Mouse (Mus musculus): Measurements from ENCODE around the gene Pxdn.

Pxdn gene

DNA sequence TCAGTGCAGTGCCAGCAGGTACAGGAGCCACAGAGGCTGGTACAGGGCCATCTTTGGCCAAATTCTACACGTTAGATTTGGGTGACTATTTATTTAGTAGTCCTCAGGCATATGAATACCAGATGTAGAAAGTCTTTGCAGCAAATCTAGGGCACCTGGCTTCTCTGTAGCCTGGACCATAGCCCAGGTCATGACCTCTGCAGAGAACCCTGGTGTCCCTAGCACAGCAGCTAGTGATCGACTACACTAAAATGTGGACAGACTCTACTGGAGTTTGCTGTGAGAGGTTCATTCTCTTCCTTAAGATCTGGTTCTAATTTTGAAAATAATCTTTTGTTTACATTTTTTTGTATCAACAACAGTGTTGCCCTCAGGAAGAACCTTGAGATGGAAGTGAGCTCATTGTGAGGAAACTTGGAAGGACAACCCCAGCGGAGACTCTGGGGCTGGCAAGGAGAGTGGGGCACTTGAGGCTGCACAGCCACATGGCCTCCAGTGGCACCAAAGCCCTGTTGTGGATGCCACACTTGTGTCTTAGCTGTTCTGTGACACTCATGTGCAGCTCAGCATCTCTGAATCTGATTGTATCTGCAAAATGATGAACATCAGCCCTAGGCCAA, 90.4 kb downstream of the Pxdn start:
- no peak for DNase-seq (ENCODE audit: low read depth)

DNA sequence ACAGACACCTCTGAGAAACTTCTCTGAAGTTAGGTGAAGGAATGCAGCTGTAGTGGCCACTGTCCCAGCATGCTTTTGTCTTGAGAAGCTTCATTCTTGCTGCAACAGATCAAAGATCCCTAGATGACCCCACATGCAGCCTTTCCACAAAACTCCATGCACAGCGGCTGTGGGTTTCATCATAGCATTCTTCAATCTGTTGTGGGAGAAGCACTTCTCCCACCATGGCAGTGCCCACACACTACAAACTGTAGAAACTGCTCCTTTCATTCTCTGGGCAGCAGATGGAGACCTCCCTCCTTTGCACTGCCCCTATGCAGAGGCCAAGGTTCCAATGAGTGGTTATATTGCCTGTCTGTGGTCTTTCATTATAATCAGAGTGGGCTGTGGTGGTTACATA, 91.7 kb downstream of the Pxdn start:
- DNase-seq (ENCODE audit: low read depth) = no peak

DNA sequence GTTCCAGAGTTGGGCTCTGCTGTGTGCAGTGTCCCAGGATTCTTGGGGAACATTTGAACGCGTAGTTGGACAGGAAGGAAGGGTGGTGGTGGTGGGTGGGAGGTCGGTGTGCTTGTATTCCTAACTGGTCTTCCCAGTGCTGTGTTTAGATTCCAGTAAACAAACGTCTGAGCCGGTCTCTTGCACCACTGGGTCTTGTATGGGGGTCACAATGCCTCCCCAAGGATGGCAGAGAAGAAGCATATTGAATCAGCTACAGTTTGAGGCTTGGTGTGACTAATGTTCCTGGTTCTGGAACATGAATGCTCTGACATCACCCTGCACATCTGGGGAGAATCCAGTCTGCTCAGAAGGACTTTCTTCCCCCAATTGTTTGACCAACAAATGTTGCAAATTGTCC, 93.2 kb downstream of the Pxdn start:
- no peak for DNase-seq (ENCODE audit: low read depth)

DNA sequence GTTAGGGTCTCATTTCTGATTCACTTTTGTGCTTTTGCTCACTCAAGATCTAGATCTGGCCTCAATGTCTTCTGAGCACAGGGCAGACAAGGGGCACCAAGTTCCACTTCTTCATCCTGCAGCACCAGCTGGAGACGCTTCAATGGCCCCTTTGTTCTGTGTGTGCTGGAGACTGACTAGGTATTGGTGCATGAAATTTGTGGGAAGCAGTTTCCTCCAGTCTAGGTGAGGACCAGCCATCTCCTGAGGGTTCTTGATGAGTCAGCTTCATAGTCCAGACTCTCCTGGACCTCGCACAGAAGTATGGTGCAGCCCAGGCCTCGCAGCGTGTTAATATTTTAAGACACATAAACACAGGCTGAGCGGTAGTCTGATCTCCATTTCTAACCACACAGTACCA, 97.3 kb downstream of the Pxdn start:
- no peak for DNase-seq (ENCODE audit: low read depth)

DNA sequence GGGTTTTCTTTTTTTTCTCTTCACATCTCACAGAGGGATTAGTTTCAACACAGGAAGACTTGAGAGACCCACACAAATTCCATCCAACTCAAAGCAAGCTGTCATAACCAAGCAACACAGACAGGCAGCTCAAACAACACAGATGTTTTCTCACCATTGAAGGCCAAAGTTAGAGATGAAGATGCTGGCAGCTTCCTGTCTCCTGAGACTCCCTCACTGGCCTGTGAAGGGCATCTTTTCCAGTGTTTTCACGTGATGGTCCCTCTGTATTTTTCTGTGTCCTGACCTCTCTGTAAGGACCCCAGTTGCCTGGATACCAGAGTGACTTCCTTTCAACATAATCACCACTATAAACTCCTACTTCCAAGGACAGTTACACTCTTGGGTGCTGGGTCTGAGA, 98.0 kb downstream of the Pxdn start:
- DNase-seq (ENCODE audit: low read depth) = no peak

DNA sequence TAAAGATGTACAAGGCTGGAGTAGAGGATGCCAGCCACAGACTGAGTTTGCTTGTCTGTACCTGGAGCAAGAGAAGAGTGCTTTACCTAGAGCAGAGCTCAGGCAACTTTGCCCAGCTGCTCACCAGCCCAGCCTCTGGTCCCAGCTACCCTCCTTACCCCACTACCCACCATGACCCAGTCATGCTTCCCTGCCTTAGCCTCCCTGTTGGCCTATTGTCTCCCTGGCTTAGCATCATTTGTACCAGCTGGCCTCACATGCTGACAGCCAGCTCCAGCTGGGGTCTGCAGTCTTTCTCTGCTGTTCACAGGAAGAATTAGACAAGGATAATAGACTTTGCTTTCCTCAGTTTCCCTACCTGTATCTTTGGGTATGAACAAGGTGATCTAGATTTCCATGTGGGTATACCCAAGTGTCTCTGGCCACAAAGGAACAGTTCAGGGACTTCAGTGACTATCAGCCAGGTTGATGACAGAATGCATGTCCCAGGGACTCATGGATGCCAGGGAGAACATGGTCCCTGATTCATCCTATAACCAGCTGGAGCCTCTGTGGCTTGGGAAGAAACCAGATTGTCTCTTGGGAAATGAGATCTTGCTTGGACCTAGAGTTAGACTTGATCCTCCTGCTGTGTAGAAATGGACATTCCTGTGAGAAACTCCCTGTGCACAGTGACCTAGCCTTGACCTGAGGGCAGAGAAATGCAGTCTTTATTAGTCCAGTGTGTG, 98.6 kb downstream of the Pxdn start:
- DNase-seq (ENCODE audit: low read depth) = no peak

DNA sequence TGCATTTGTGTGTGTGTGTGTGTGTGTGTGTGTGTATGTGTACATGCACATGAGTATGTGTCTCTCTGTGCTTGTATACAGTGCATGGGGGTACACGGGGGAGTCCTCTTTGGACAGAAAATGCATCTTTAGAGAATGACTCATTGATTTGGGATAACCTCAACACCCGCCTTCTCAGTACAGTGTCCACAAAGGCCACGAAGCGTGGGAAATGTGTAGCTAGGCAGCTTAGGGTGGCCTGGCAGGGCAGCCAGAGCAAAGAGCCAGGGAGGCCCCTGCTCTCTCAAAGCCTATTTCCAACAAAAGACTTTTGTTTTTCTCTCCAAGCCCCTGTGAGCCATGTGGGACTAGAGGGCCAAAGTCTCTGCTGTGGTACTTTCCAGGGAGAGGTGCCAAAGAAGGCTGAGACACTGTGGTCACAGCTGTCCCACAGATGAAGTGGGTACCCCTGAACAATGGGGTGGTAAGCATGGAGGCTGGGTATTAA, 99.2 kb downstream of the Pxdn start:
- DNase-seq (ENCODE audit: low read depth) = no peak

- no peak for DNase-seq (ENCODE audit: low read depth)
Measured at GRCm38 (mm10) chr12:30039565-30039964, 102.2 kb downstream of the Pxdn start.

DNA sequence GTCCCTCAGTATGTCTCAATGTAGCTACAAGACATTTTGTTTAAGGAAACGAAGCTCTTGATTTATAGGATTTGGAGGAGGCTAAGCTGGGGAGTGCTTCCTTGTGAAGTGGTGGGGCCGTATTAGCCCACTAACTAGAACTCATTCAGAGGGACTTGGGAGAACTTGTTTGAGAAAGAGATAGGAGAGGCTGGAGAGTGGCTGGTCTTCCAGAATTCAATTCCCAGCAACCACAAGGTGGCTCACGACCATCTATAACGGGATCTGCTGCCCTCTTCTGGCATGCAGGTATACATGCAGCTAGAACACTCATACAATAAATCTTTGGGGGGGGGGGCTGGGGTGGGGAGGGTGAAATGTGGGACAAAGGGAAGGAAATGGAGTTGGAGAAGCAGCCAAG, 102.7 kb downstream of the Pxdn start:
- no peak for DNase-seq (ENCODE audit: low read depth)

GRCm38 (mm10) chr12:30048848-30049247, 111.4 kb downstream of the Pxdn start:
- DNase-seq (ENCODE audit: low read depth) = no peak

DNA sequence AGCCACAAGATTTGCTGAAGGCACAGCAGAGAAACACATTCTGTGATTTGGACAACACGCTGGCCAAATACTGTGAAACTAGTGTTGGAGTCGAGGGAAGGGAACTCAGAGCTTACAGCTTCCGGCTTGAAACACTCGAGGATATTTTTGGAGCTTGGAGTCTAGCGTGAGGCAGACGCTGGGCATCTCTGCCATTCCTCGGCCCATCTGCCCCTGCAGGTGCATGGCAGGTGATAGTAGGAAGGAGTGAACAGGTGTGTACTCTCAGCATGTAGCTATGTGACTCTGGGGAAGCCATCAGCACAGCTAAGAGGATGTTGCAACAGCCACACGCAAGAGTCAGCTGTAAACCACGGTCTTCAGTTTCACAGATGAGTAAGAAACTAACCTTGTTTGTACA, 112.4 kb downstream of the Pxdn start:
- DNase-seq (ENCODE audit: low read depth) = no peak

DNA sequence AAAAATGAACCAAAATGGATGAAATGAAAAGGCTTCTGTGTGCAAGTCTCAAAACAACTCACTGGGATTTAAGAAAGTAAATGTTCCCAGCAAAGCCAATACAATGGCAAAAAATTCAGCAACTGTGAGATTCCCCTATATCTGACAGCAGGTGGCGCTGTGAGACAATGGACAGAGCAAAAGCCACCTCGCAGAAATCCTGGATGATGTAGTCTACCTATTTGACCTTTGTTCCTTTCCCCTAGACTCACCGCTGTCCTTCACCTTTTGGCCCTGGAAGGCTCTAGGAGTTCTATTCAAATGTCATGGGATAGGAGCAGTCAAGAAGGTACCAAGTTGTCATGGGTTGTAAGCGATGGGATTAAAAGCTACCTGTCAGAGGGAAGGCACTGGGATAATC, 112.8 kb downstream of the Pxdn start:
- DNase-seq (ENCODE audit: low read depth) = no peak

GRCm38 (mm10) chr12:30054761-30055540, 117.5 kb downstream of the Pxdn start:
- no peak for DNase-seq (ENCODE audit: low read depth)

GRCm38 (mm10) chr12:30058044-30058443, 120.6 kb downstream of the Pxdn start:
- no peak for DNase-seq (ENCODE audit: low read depth)

DNA sequence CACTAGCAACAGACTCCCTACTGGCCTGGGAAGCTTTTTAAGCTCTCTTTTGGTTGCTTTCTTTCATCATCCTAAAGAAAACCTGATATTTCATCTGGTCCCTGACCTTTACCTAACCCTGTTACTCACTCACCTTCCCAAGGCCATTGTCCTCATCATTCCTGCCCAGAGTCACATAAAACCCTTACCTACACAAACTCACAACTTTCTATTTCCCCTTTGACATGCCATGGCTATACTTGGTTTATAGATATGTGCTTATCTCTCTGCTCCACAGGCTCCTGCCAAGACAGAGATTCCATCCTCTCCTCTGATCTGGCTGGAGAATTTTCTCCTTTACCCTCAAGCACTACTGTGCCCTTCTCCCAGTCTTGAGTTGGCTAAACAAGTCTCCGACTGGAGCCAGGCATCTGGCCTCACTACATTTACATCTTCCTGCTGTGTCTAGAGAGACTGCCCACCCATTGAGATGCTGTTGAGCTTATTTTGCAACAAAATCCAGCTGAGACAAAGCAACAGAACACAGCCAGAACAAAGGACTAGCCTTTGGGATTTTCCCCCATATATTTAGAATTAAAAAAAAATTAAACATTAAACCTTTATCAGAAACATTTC, 124.2 kb downstream of the Pxdn start:
- no peak for DNase-seq (ENCODE audit: low read depth)

- no peak for DNase-seq (ENCODE audit: low read depth)
Measured at GRCm38 (mm10) chr12:30062118-30062505, 124.7 kb downstream of the Pxdn start.
